Mouse (Mus musculus): ENCODE measurements around the gene Dpp4. TPM values are rescaled to one million over a fixed set of nuclear protein-coding genes. Genes with fewer than 3 reads are reported as not detected.

The Dpp4 gene
- polyA plus RNA-seq, 1 experiment from 2014 or later, result 125 TPM

DNA sequence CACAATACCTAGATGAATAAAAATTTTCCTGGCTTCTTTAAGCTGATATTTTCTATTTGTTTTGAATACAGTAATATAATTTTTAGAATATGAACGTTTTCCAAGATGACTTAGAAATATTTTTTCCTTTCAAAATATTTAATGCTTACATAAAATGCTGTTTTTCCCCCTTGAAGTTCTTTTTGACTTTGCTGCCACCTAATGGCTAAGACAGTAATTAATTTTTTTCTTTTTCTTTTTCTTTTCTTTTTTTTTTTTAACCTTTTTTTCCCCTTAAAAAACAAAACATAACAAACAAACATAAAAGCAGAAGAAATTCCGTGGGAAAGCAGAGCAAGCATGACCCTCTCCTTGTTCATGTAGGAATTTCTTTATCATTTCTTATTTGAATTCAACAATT lies 126.2 kb downstream of the Dpp4 start:
- Histone ChIP-seq H3K27ac (ENCODE audit: low read length) (no peak overlapping the region), H3K4me2 (replicated peaks; ENCODE audit: low read depth, low read length) (no peak overlapping the region), H3K4me3 (ENCODE audit: low read length) (no peak overlapping the region), H3K4me1 (ENCODE audit: insufficient read depth, low read length) (no peaks in the 10 kb centered on the region), H3K36me3 (ENCODE audit: insufficient read depth, low read length) (no peaks in the 10 kb centered on the region), H3K9ac (replicated peaks; ENCODE audit: low read length) (no peak overlapping the region), H3K27me3 (ENCODE audit: insufficient read depth, low read length) (no peaks in the 10 kb centered on the region), H3K9me3 (ENCODE audit: low read length) (no peaks in the 10 kb centered on the region)
- WGBS, result 0% methylated on average over 2 of the region's 2 CpGs
- ATAC-seq (ENCODE audit: low FRiP score, low TSS enrichment), result no peak

DNA sequence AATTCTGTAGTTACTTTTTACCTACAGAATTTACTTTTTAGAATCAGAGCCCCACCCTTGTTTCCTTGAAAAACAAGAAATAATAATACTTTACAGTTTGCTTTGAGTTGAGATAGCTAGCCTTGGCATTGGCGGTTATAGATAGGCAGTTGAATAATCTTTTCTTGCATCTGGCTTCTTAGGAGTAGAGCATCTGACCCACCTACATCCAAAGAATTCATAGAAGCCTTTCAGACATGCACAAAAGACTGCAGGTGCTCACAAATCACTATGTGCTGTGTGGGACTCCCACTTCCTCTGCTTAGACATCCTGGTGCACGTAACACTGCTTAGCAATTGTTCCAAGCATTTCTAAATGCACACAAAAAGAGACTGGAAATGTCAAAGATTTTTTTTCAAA lies 127.0 kb downstream of the Dpp4 start:
- Histone ChIP-seq H3K27me3 (ENCODE audit: insufficient read depth, low read length) (no peaks in the 10 kb centered on the region), H3K9ac (replicated peaks; ENCODE audit: low read length) (no peak overlapping the region), H3K4me2 (replicated peaks; ENCODE audit: low read depth, low read length) (no peak overlapping the region), H3K4me1 (ENCODE audit: insufficient read depth, low read length) (no peaks in the 10 kb centered on the region), H3K36me3 (ENCODE audit: insufficient read depth, low read length) (no peaks in the 10 kb centered on the region), H3K9me3 (ENCODE audit: low read length) (no peaks in the 10 kb centered on the region), H3K4me3 (ENCODE audit: low read length) (no peak overlapping the region), H3K27ac (ENCODE audit: low read length) (no peak overlapping the region)
- 87% methylated on average over 2 of the region's 2 CpGs for WGBS
- no peak for ATAC-seq (ENCODE audit: low FRiP score, low TSS enrichment)

Other genes starting within 250 kb of the Dpp4 start
- not detected in 2 replicates for gene Gcg, start 71.4 kb upstream of the Dpp4 start, polyA plus RNA-seq (2015; fragmentation: Nextera tagmentation; extraction: Ambion mirVana)
- 4.4 and 4.7 TPM in 2 replicates for gene Fap, start 161.8 kb upstream of the Dpp4 start, polyA plus RNA-seq (2015; fragmentation: Nextera tagmentation; extraction: Ambion mirVana)
- 2.4 and 3.6 TPM in 2 replicates for gene Ifih1, start 234.0 kb upstream of the Dpp4 start, polyA plus RNA-seq (2015; fragmentation: Nextera tagmentation; extraction: Ambion mirVana)

Data from kidney, embryonic 16.5 days (tissue).